Mouse (Mus musculus): ENCODE results near the gene Tcea2. TPM values are rescaled to one million over a fixed set of nuclear protein-coding genes. Genes with fewer than 3 reads are reported as not detected.

The Tcea2 gene
- polyA plus RNA-seq, 1 experiment from 2014 or later = 31.0 TPM

DNA sequence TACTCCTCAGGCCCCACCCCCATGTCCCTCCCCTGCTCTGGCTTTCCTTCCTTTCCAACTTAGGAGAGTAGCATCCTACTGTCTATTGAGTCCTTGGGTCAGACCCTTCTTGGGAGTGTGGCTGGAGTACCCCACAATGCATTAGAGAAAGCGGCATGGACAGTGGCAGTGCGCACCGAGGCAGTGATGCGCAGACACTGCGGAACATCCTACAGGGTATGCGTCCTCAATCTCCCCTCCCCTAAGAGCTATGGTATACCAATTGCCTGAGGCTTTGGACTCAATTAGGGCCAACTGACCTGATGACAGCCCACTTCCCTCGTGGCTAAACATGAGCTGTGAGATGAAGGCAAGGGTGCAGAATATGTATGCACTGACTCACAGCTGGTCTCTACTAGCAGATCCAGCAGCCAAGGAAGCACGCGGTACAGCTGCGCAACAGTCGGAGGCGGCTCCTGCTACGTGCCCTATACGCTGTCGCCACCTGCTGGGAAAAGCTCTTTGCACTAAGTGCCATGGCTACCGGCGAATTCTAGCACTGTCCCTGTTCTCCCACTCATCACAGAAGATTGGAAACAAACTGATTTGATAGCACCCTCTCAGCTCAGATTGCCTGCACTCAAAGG, 21.1 kb upstream of the Tcea2 start:
- Histone ChIP-seq H3K4me3 (no peak overlapping the region), H3K4me1 (no peaks in the 10 kb centered on the region; the same call in 1 of the 2 replicates), H3K27ac (no peak overlapping the region; the same call in 1 of the 2 replicates), H3K27me3 (no peaks in the 10 kb centered on the region), H3K9me3 (replicated peaks) (no peaks in the 10 kb centered on the region), H3K36me3 (ENCODE audit: poor library complexity, severe bottlenecking) (peaks cover 39% of the 10 kb centered on the region), H3K9ac (no peak overlapping the region), H3K4me2 (no peak overlapping the region)
- ATAC-seq = peak; percentile 48
- 40% methylated on average over 17 of the region's 17 CpGs for WGBS

GRCm38 (mm10) chr2:181659609-181660055, 20.5 kb upstream of the Tcea2 start:
- Histone ChIP-seq H3K36me3 (ENCODE audit: poor library complexity, severe bottlenecking) (peaks cover 34% of the 10 kb centered on the region), H3K27me3 (no peaks in the 10 kb centered on the region), H3K4me3 (no peak overlapping the region), H3K9ac (no peak overlapping the region), H3K9me3 (replicated peaks) (no peaks in the 10 kb centered on the region), H3K4me2 (no peak overlapping the region), H3K27ac (no peak overlapping the region; the same call in 1 of the 2 replicates), H3K4me1 (no peaks in the 10 kb centered on the region; the same call in 1 of the 2 replicates)
- WGBS = 8% methylated on average over 9 of the region's 9 CpGs
- ATAC-seq = peak; percentile 76; the same call in 1 of the 2 replicates

DNA sequence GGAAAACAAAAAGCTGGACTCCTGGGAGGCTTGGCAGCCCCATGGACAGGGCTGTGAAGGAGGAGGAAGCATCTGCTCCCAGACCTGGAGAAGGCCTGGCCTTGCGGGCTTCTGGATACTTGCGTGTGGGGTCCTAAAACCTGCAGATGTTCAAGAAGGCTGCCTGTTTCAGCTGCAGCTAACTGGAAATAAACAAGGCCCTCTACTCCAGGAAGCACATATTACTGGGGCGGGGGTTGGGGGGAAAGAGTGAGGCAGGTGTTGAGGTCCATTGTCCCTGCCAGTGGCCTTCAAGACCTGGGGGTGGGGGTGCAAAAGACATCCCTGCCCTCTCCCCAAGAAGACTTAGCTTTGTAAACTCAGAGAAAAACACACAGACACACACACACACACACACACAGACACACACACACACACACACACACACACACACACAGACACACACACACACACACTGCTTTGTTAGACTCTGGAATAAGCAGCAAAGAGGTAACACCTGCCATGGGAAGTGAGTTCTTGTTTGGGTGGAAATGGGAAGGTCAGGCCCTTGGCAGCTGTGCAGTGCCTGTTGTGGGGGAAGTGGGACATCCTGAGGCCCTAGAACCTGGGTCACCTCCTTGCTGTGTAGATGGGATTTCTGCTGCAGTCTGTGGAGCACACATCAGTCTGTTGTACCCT, 17.4 kb upstream of the Tcea2 start:
- 89% methylated on average over 3 of the region's 3 CpGs for WGBS
- H3K4me1 ChIP-seq = no peaks in the 10 kb centered on the region; the same call in 1 of the 2 replicates
- H3K27ac ChIP-seq = no peak overlapping the region
- no peak overlapping the region for H3K4me2 ChIP-seq
- no peak overlapping the region for H3K4me3 ChIP-seq
- no peak for ATAC-seq
- no peaks in the 10 kb centered on the region for H3K9me3 ChIP-seq (replicated peaks)
- no peak overlapping the region for H3K9ac ChIP-seq
- peaks cover 2% of the 10 kb centered on the region for H3K27me3 ChIP-seq
- H3K36me3 ChIP-seq (ENCODE audit: poor library complexity, severe bottlenecking) = peaks cover 6% of the 10 kb centered on the region; the same call in 1 of the 2 replicates

DNA sequence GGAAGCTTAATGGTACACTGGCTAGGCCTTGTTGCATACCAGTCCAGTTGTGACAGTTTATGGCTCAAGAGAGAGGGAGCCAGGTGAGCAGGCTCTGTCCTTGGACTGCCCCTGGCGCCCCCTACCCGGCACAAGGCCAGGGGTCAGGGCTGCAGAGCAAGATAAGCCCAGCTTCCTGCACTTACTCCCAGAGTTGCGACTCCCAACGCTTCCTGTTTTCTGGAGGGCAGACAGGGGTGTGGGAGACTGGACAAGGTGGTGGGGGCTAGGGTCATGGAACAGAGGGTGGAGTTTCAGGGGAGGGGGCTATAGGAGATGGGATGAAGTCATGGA, 16.8 kb upstream of the Tcea2 start:
- H3K4me3 ChIP-seq = no peak overlapping the region
- H3K9ac ChIP-seq = no peak overlapping the region
- ATAC-seq = no peak
- H3K36me3 ChIP-seq (ENCODE audit: poor library complexity, severe bottlenecking) = peaks cover 3% of the 10 kb centered on the region; the same call in 1 of the 2 replicates
- no peak overlapping the region for H3K4me2 ChIP-seq
- no peak overlapping the region for H3K27ac ChIP-seq
- H3K4me1 ChIP-seq = no peaks in the 10 kb centered on the region; the same call in 1 of the 2 replicates
- WGBS = 35% methylated on average over 4 of the region's 4 CpGs
- H3K27me3 ChIP-seq = peaks cover 7% of the 10 kb centered on the region
- H3K9me3 ChIP-seq (replicated peaks) = no peaks in the 10 kb centered on the region

DNA sequence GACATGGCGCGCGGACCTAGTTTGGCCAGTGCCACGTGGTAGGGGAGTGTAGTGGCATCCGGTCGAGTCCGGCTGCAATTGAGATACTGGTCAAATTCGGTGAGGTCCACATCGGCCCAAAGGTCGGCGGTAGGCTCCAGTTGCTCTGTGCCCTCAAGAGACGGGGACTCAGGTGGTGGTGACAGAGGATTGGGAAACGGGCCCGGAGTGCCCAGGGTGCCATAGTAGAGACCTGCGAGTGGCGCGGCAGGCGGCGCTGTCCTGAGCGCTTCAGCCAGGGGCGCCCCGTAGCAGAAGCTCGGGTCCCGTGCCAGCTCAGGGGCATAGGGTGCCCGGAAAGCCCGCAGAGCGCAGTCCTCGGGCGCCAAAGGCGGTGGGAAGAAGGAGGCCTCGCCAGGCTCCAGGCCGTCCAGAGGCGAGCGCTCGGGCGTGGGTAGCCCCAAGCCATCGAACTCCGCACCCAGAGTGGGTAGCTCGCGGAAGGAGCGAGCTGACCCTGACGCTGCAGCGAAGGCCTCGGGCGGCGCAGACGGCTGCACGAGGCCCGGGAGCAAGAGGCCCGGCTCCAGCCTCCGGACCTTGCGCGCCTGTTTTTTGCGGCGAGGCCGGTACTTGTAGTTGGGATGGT, 9.7 kb upstream of the Tcea2 start:
- H3K27me3 ChIP-seq = peaks cover 76% of the 10 kb centered on the region
- WGBS = 3% methylated on average over 56 of the region's 56 CpGs
- H3K4me3 ChIP-seq = peak overlapping the region; percentile 38
- H3K9me3 ChIP-seq (replicated peaks) = no peaks in the 10 kb centered on the region
- H3K27ac ChIP-seq = no peak overlapping the region
- H3K9ac ChIP-seq = peak overlapping the region; percentile 22; the same call in 1 of the 2 replicates
- H3K4me2 ChIP-seq = peak overlapping the region; percentile 61
- H3K4me1 ChIP-seq = peaks cover 21% of the 10 kb centered on the region
- H3K36me3 ChIP-seq (ENCODE audit: poor library complexity, severe bottlenecking) = no peaks in the 10 kb centered on the region
- ATAC-seq = no peak

GRCm38 (mm10) chr2:181670913-181671311, 9.2 kb upstream of the Tcea2 start:
- Histone ChIP-seq H3K36me3 (ENCODE audit: poor library complexity, severe bottlenecking) (no peaks in the 10 kb centered on the region), H3K4me1 (peaks cover 26% of the 10 kb centered on the region), H3K4me3 (peak overlapping the region; percentile 38), H3K27ac (no peak overlapping the region), H3K9ac (peak overlapping the region; percentile 22; the same call in 1 of the 2 replicates), H3K27me3 (peaks cover 76% of the 10 kb centered on the region), H3K9me3 (replicated peaks) (no peaks in the 10 kb centered on the region), H3K4me2 (peak overlapping the region; percentile 61)
- WGBS = 1% methylated on average over 41 of the region's 41 CpGs
- no peak for ATAC-seq

GRCm38 (mm10) chr2:181671326-181671725, 8.8 kb upstream of the Tcea2 start, which contains the start of gene Sox18:
Gene Sox18 (minus strand): TSS chr2:181671640.
- no peak within 1 kb of the TSS for H3K27ac ChIP-seq
- H3K4me1 ChIP-seq = peaks cover 30% of the 10 kb centered on the region
- under 1% methylated on average over 43 of the region's 43 CpGs for WGBS
- H3K9ac ChIP-seq = peak within 1 kb of the TSS; percentile 22; the same call in 1 of the 2 replicates
- peak within 1 kb of the TSS; percentile 61 for H3K4me2 ChIP-seq
- no peaks in the 10 kb centered on the region for H3K9me3 ChIP-seq (replicated peaks)
- H3K36me3 ChIP-seq (ENCODE audit: poor library complexity, severe bottlenecking) = no peaks in the 10 kb centered on the region
- peak; percentile 31; the same call in 1 of the 2 replicates for ATAC-seq
- peak within 1 kb of the TSS; percentile 38 for H3K4me3 ChIP-seq
- H3K27me3 ChIP-seq = peaks cover 76% of the 10 kb centered on the region

- Histone ChIP-seq H3K4me1 (peaks cover 32% of the 10 kb centered on the region), H3K27me3 (peaks cover 76% of the 10 kb centered on the region), H3K36me3 (ENCODE audit: poor library complexity, severe bottlenecking) (no peaks in the 10 kb centered on the region), H3K9me3 (replicated peaks) (no peaks in the 10 kb centered on the region), H3K4me3 (peak overlapping the region; percentile 38; the same call in 1 of the 2 replicates), H3K27ac (no peak overlapping the region), H3K4me2 (0 out of 2 replicates have a peak overlapping the region, but pooled peaks have one; percentile 61), H3K9ac (no peak overlapping the region)
- no peak for ATAC-seq
- WGBS = 21% methylated on average over 7 of the region's 7 CpGs
Observed at GRCm38 (mm10) chr2:181671984-181672383, 8.1 kb upstream of the Tcea2 start.

- no peak for ATAC-seq
- 67% methylated on average over 1 of the region's 1 CpGs for WGBS
- peaks cover 32% of the 10 kb centered on the region for H3K4me1 ChIP-seq
- no peak overlapping the region for H3K4me3 ChIP-seq
- H3K9ac ChIP-seq = no peak overlapping the region
- H3K36me3 ChIP-seq (ENCODE audit: poor library complexity, severe bottlenecking) = no peaks in the 10 kb centered on the region
- H3K27me3 ChIP-seq = peaks cover 67% of the 10 kb centered on the region
- no peak overlapping the region for H3K4me2 ChIP-seq
- H3K27ac ChIP-seq = no peak overlapping the region
- H3K9me3 ChIP-seq (replicated peaks) = no peaks in the 10 kb centered on the region
Observed at GRCm38 (mm10) chr2:181673501-181673900, 6.6 kb upstream of the Tcea2 start.

DNA sequence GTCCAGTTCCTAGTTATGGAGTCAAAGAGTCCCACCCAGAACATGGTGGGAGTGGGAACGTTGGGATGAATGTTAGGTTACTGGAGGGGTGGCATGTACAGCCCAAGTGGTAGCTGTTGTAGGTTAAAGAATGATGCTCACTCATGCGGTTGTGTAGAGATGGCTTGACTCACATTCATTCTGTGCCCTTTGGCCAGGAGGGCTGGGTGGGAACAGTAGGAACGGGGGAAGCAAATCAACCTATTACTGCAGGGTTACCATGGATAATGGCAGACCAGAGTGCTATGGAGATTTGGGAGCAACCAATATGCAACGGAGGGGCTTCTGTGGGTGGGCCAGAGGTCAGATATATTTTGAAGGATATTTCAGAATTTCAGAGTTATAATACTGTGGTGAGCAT, 5.2 kb upstream of the Tcea2 start:
- Histone ChIP-seq H3K9me3 (replicated peaks) (no peaks in the 10 kb centered on the region), H3K36me3 (ENCODE audit: poor library complexity, severe bottlenecking) (no peaks in the 10 kb centered on the region), H3K9ac (no peak overlapping the region), H3K4me1 (peaks cover 38% of the 10 kb centered on the region), H3K4me3 (no peak overlapping the region), H3K27ac (no peak overlapping the region), H3K27me3 (peaks cover 53% of the 10 kb centered on the region), H3K4me2 (no peak overlapping the region)
- no peak for ATAC-seq
- WGBS = 87% methylated on average over 4 of the region's 4 CpGs

DNA sequence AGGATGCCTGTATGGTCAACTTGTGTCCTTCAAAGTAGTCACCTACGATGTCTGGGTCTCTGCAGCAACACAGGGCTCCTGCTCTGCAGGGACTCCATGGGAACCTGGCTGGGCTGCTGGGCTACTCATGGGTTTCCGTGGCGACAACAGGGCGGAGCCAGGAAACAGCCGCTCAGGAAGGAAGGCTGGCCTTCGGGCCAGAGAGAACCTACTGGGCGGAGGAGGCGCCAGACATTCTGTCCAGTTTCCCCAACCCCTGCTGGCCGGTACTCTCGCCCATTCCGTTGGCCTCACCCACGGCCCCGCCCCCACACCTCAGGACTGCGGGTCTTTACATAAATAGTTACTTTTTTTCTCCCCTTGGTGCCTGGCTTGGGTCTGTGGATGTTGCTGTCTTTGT, 4.7 kb upstream of the Tcea2 start:
- H3K27me3 ChIP-seq = peaks cover 48% of the 10 kb centered on the region
- H3K9me3 ChIP-seq (replicated peaks) = no peaks in the 10 kb centered on the region
- H3K9ac ChIP-seq = peak overlapping the region; percentile 21; the same call in 1 of the 2 replicates
- H3K36me3 ChIP-seq (ENCODE audit: poor library complexity, severe bottlenecking) = no peaks in the 10 kb centered on the region
- H3K4me2 ChIP-seq = peak overlapping the region; percentile 48
- H3K27ac ChIP-seq = no peak overlapping the region
- H3K4me3 ChIP-seq = no peak overlapping the region
- no peak for ATAC-seq
- H3K4me1 ChIP-seq = peaks cover 36% of the 10 kb centered on the region
- WGBS = 1% methylated on average over 14 of the region's 14 CpGs

GRCm38 (mm10) chr2:181676424-181676823, 3.7 kb upstream of the Tcea2 start:
- Histone ChIP-seq H3K9me3 (replicated peaks) (no peaks in the 10 kb centered on the region), H3K4me2 (no peak overlapping the region), H3K36me3 (ENCODE audit: poor library complexity, severe bottlenecking) (no peaks in the 10 kb centered on the region), H3K4me1 (peaks cover 36% of the 10 kb centered on the region), H3K9ac (no peak overlapping the region), H3K27ac (0 out of 2 replicates have a peak overlapping the region, but pooled peaks have one; percentile 2), H3K4me3 (no peak overlapping the region), H3K27me3 (peaks cover 38% of the 10 kb centered on the region)
- WGBS = 16% methylated on average over 2 of the region's 2 CpGs
- ATAC-seq = no peak

Data from forebrain, embryonic 13.5 days (tissue).